Mouse (Mus musculus): Measurements from ENCODE around the gene Atf3.

Gene Atf3

DNA sequence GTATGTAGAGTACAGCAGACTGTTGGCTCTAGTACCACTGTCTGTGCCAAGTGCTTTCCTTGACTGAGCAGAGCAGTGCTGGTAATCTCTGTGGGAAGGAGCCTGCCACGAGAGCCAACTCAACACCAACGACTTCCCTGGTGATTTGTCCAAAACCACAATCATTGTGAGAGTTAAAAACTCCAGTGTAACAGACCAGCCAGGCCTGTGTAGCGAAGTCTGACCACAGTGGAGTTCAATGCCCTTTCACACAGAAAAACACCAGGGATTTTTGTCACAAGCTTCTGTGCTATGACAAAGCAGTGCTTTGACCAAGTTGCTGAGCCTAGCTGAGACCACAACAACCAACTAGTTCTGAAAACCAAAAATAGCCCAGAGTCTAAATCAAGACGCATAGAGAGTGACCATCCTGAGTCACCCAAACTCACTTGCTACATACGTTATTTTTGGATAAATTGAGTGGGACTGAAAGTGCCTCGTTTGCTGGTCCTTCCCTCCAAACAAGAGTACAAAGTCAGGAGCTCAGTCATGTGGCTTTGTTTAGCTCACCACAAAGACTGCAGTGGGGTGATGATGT, 12.6 kb upstream of the Atf3 start:
- DNase-seq (ENCODE audit: extremely low spot score, low spot score): no peak

DNA sequence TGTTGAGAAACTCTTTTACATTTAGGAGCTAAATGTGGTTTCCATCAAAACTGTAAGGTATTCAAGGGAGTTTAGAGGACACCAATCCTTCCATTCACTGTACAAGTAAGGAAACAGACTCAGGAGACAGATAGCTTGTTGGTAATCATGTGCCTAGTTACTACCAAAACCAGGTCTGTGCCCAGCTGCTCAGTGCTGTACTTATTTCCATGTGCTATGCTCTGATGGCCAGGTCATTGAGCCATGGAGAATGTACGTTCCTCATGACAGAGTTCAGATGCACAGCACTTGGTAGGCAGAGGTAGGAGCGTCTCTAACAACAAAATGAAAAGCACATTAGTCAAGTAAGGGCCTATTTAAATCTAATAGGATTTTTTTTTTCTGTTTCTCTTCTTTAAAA, 8.7 kb upstream of the Atf3 start:
- no peak for DNase-seq (ENCODE audit: extremely low spot score, low spot score)

- no peak for DNase-seq (ENCODE audit: extremely low spot score, low spot score)
These were observed 7.9 kb upstream of the Atf3 start for GRCm38 (mm10) chr1:191225771-191226170.

GRCm38 (mm10) chr1:191224981-191225703, 7.3 kb upstream of the Atf3 start:
- no peak for DNase-seq (ENCODE audit: extremely low spot score, low spot score)

GRCm38 (mm10) chr1:191224302-191224980, 6.6 kb upstream of the Atf3 start:
- DNase-seq (ENCODE audit: extremely low spot score, low spot score): peak; percentile 94

DNA sequence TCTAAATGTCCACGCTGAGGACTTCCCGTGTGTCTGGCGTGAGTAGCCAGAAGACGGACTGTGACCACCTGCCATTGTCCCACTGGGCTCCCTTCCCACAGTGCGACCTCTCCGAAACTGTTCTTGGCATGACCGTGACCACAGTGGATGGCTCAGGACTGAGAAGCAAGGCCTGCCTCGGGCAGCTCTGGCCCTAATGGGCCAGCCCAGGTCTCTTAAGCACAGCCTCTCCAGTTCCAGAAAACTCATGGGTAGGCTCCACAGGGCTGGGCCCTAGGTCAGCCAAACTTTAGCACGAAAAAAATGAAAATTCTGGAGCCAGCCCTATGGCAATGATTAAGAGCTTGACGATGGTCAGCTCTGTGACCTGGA, 6.1 kb upstream of the Atf3 start:
- no peak for DNase-seq (ENCODE audit: extremely low spot score, low spot score)

GRCm38 (mm10) chr1:191222031-191222430, 4.2 kb upstream of the Atf3 start:
- no peak for DNase-seq (ENCODE audit: extremely low spot score, low spot score)

- DNase-seq (ENCODE audit: extremely low spot score, low spot score): no peak
These were observed 2.7 kb upstream of the Atf3 start for GRCm38 (mm10) chr1:191220588-191220987.

GRCm38 (mm10) chr1:191219748-191220147, 1.9 kb upstream of the Atf3 start:
- DNase-seq (ENCODE audit: extremely low spot score, low spot score): no peak

GRCm38 (mm10) chr1:191218583-191218982, 744 bp upstream of the Atf3 start:
- DNase-seq (ENCODE audit: extremely low spot score, low spot score): no peak

- DNase-seq (ENCODE audit: extremely low spot score, low spot score): no peak
These were observed 1.8 kb downstream of the Atf3 start for GRCm38 (mm10) chr1:191215776-191216661.

GRCm38 (mm10) chr1:191211096-191211495, 6.7 kb downstream of the Atf3 start:
- no peak for DNase-seq (ENCODE audit: extremely low spot score, low spot score)

DNA sequence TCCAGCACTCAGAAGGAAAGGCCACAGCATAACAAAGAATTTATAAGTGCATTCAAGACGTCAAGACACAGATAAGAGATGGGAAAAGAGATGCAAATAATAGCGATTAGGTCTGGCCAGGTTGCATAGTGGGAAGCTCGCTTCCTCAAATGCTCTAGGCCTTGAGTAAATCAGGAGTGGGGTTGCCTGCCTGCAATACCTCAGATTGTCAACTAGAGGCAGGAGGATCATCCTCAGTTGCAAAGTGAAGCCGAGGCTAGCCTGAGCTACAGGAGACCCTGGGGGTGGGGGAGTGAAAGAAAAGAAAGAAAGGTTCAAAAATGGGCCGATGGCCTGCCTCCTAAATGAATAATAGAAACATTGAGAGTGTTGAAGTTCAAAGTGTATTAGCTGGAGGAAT, 12.0 kb downstream of the Atf3 start:
- DNase-seq (ENCODE audit: extremely low spot score, low spot score): no peak

DNA sequence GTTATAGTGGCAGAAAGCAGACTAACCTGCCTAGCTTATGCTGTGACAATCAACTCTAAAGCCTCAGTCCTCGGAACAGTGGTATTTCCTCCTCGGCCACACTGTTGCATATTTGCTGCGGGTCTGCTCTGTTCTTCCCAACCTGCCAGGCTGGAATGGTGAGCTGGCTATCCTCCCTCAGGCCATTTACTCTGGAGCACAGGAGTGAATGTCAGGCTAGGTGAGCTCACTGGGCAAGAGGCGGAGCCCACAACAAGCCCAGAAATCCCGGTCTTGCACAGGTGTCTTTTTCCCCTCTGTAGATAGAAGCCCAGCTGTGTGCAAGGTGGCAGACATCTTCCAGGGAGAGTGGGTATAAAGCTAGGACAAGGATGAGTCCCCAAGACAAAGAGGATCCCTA, 13.0 kb downstream of the Atf3 start:
- DNase-seq (ENCODE audit: extremely low spot score, low spot score): no peak

GRCm38 (mm10) chr1:191203496-191203895, 14.3 kb downstream of the Atf3 start:
- DNase-seq (ENCODE audit: extremely low spot score, low spot score): no peak

- DNase-seq (ENCODE audit: extremely low spot score, low spot score): no peak
These were observed 15.5 kb downstream of the Atf3 start for GRCm38 (mm10) chr1:191202208-191202952.

GRCm38 (mm10) chr1:191200816-191201602, 16.8 kb downstream of the Atf3 start:
- DNase-seq (ENCODE audit: extremely low spot score, low spot score): no peak

GRCm38 (mm10) chr1:191197916-191198315, 19.9 kb downstream of the Atf3 start:
- no peak for DNase-seq (ENCODE audit: extremely low spot score, low spot score)

GRCm38 (mm10) chr1:191196016-191196415, 21.8 kb downstream of the Atf3 start:
- no peak for DNase-seq (ENCODE audit: extremely low spot score, low spot score)

Measured in neural tube, embryonic 10.5 days (tissue).